Mouse (Mus musculus) kidney, adult 18-20 months (tissue): Measurements from ENCODE around the gene Sbno2.
A peak's percentile ranks its signal among the peaks of the same experiment; 100 is the strongest.
"Not testable (repeated sequence)": the region's sequence is repeated elsewhere in the genome, so short reads cannot be mapped to it uniquely, and the experiment has no call there.

Experiments
- DNase-seq: peaks from one replicate; pipeline ENCODE4 v3.0.0; 2021

Gene Sbno2

DNA sequence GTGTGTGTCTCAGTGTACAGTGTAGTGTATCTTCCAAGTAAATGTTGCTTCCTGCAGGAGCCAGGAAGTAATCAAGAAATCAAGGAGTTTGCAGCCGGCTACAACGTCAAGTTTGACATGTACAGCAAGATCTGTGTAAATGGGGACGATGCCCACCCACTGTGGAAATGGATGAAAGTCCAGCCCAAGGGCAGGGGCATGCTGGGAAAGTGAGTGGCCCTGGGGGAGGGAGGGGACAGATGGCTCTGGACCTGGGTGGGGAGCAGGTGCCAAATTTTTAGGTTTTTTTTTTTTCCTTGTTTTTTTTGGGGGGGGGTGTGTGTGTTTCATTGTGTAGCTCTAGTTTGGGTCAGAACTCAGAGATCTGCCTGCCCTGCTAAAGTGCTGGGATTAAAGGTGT, 50.5 kb downstream of the Sbno2 start:
- not testable (repeated sequence) for DNase-seq

DNA sequence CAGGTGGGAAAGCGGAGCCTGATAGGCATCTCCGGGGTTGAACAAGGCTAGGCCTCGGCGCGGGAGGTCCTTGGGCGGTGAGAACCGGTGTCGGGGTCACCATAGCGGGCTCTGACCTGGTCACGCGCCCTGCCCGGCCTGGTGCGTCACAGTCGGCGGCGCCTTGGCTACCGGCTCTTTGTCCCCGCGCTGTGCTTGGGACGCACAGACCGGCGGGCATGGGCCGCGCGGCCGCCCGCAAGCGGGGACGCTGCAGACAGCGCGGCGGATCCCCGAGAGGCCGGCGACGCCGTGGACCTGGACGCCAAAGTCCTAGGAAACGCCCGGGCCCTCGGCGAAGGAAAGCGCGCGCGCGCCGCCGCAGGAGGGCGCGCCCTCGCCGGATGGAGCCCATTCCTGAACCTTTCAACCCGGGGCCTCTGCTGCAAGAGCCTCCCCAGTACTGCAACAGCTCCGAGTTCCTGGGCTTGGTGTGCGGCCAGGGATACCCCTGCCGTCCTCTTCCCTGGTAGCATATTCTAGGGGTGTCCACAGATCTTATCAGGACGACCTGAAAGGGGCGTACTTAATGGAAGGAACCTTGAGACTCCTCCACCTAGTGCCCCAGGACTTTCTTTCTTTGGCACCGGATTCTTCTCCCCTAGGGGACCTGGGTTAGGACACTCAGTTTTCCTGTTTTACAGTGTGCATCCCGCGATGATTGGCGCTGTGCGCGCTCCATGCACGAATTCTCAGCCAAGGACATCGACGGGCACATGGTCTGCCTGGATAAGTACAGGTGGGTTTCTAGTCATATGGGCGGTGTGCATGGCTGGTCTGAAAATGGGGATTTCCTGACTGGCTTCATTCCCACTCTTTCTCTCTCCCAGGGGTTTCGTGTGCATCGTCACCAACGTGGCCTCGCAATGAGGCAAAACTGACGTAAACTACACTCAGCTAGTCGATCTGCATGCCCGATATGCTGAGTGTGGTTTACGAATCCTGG, 51.2 kb downstream of the Sbno2 start:
- peak; percentile 83 for DNase-seq

DNA sequence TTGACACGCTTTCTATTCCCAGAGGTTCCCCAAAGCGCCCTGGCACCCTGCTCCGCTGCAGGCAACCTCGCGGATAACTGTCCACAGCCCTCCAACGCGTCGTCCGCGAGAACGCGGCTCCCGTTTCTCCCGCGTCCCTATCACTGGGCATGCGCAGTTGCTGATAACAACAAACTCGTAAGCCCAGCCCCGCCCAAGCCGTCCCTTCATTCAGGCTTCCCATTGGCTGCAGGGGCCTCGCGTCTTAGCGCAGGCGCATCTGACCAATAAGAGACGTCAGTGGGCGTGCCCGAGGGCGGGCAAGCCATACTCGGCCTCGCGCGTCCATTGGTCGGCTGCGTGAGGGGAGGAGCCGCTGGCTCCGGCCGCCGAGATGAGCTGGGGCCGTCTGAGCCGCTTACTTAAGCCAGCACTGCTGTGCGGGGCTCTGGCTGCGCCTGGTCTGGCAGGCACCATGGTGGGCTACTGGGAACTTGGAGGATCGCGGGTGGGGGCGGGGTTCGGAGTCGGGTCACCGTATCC, 52.1 kb downstream of the Sbno2 start:
- peak; percentile 100 for DNase-seq

DNA sequence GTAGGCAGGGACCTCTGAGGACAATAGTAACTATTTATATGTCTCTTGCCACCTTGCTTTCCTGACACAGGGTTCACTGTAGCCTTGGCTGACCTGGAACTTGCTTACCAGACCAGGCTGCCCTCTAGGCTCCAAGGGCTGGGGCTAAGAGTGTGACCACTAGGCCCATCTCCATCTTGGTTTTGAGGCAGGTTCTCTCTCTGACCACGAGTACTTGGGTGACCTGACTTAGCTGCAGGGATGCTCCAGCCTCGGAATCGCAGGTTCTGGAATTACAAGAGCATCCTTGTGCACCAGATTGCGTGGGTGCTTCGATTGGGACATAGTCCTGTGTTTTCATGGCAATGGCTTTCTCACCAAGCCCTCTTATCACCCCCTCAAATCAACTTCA, 53.0 kb downstream of the Sbno2 start:
- no peak for DNase-seq

DNA sequence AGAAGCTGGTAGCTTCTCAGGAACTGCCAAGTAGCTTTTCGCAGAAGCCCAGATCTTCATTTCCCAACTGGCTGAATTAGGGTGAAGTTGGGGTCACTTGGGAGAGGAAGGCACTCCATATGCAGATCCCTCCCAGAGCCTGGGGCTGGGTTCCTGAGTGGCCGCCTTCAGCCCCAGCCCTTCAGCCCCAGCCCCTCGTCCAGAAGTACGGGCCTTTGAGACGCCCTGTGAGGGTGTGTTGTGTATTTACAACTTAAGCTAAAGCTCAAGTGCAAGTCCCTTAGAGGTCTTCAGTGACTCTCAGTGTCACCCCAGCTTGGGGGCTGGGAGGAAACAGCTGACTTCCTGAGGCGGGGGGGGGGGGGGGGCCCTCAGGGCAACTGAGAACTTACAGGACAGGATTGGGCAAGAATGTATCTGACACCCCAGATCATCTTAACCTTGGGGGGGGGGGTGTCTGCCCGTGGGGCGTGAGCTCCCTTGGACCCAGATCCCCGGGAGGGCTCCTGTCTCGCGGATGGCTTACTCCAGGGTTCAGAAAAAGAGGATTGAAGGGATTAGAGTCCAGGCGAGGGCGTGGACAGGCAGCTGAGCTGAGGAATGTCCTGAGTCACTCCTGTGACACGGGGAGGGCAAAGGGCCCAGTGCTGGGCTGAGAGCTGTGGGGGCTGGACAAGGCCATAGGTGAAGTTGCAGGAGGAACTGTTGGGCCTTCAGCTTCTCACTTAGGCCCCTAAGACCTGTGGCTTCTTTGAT, 53.6 kb downstream of the Sbno2 start:
- DNase-seq, result peak; percentile 83

DNA sequence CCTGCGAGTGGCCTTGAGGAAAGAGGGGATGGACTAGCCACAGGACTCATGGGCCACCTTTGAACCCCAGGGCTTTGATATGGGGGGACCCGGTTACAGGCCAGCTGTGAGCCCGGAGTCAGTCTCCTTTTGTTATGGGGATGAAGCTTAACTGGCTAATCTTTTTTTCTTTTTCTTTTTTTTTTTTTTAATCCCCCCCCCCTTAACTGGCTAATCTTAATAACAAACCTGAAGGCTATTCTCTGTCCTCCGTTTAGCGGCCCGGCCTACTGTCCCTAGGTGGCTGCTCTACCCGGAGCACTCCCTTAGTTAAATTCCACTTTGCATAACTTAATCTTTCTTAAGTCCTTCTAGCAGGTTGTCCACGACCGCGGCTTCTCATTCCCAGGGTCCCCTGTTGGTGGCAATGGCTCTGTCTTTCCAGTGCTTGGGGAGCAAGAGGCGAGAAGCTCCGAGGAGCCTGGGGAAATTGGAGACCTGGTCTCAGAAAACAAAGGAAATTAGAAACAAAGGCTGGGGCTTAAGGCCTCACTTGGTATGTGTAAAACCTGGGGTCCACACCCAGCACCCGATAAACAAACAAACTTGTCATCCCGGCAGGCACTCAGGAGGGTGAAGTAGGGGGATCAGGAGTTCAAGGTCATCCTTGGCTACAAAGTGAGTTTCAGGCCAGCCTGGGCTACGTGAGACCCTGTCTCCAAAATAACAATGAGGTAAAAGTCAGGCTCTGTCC, 54.3 kb downstream of the Sbno2 start:
- DNase-seq, result peak; percentile 54

DNA sequence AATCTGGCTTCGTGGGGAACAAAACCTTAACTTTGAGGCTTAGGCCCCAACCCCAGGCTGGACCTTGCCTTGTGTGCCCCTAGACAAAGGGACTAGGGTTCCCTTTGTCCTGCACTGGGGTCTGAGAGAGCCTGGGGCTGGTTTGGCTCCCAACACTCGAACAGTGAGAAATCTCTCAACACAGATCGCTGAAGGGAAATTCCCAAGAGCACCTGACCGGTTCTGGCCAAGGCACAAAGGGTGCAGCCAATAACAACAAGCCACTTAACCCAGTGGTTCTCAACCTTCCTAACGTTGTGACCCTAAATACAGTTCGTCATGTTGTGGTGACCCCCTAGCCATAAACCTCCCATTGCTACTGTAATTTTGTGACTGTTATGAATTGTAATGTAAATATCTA, 55.1 kb downstream of the Sbno2 start:
- DNase-seq, result peak; percentile 33

DNA sequence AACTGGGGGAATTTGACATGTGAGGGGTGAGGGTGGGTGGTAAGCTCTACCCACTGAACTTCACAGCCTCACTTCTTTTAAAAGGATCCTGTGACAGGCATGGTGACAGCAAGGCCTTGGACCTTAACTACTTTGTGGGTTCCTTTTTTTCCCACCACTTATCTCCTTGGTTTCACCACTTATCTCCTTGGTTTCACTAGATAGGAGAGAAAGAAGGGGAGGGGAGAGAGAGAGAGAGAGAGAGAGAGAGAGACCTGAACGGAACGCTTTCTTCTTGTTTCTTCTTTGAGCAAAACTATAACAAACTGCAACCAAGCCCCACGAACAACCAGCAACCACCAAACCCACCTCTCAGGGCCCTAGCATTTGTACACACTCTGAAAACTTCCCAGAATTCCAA, 56.5 kb downstream of the Sbno2 start:
- no peak for DNase-seq

DNA sequence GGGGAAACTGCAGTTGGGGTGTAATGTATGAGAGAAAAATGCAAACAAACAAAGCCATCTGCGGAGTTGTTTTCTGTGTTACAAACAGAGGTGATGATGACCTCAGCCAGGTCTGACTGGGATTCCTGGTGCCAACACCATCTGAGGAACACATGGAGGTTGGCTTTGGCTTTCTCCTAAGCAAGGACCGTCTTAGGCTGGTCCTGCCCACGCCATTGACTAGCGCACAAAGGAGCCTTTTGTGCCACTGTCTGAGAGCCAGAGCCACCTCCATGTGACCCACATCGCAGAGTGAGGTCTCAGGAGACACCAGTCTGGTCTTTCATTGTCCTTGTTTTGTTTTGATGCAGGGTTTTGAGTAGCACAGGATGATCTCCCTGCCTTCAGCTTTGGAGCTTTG, 57.0 kb downstream of the Sbno2 start:
- DNase-seq, result no peak

DNA sequence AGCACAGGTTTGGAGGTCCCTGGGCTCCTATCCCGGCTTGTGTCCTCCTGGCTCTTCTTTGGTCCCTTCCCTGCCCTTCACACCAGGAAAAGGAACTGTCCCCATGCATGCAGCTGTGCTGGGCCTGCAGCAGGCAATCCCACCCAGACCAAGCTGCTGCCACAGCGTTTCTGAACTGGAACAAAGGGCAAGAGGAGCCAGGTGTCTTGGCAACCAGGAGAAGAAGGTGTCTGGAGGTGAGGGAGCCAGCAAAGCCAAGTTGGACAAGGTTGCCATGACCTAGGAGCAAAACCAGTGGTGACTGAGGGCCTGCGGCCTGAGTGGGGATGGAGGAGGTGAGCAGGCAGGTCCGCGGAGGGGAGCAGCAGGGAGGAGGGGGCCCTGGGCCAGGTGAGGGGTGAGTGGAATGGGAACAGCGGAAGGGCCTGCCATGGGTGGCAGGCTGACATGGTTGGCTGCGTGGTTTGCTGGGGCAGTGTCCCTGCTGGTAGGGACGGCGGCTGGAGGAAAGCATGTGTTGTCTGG, 58.3 kb downstream of the Sbno2 start, which contains the start of gene Gpx4:
TSS of gene Gpx4 (plus strand) at position 126 of the 525 bp plus-strand sequence.
- no peak for DNase-seq

DNA sequence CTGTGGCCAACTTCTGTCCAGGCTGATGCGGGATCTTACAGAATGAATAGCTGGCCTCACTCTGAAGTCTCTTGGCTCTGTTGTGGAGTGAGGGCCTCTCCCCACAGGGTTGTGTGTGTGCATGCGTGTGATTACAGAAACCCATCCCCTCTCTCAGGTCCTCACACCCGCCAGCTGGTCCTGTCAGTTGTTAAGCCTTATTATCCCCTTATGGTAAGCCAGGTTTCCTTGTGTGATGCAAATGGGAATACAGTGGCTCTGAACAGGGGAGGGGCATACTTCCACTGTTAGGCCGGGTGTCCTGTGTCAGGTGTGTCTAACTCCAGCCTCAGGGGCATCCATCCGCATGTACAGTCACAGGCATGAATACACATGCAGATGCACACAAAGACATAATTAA, 59.6 kb downstream of the Sbno2 start:
- DNase-seq, result no peak

DNA sequence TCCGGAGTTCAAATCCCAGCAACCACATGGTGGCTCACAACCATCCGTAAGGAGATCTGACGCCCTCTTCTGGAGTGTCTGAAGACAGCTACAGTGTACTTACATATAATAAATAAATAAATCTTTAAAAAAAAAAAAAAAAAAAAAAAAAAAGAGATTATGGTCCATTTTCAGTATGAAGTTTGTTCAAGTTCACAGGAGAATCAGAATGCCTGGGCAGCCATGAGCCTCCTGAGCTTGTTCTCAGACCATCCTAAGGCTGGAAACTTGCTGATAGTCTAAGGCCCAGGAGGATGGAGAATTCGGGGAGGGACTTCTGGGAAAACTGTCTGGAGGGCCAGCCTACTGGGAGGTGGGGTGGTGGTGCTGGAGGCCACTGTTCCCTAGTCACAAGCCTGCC, 60.0 kb downstream of the Sbno2 start:
- not testable (repeated sequence) for DNase-seq

DNA sequence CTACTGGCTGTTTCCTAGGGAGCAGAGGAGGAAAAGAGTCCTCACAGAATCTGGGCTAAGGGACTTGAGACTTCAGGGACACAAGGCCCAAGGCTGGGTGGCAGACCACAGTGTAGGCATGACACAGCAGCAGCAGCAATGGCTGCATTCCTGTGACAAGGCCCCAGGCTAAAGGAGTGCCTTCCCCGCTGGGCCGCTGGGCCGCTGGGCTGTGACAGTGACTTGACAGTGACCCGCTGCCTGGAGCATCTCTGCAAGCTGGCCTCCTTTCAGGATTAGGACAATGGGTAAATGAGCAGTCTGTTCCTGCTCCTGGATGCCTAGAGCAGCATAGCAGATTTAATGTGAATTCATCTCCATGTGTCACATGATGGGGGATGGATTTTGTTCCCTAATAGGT, 61.3 kb downstream of the Sbno2 start:
- DNase-seq, result no peak

DNA sequence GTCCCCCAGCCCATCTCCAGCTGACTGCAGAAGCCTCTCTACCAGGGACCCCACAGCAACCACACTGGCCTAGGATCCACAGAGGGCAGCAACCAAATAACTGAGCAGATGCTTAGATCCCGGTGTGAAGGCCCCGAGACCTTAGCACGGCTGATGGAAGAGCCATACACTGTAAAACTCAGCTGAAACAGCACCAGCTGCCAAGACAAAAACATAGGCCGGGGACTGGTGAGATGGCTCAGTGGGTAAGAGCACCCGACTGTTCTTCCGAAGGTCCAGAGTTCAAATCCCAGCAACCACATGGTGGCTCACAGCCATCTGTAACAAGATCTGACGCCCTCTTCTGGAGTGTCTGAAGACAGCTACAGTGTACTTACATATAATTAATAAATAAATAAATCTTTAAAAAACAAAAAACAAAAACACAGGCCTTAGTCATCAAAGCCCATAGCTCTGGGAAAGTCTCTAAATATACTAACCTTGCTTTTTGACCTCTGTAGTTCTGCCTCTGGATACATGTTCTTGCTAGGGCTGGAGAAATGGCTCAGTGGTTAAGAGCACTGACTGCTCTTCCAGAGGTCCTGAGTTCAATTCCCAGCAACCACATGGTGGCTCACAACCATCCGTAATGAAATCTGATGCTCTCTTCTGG, 63.8 kb downstream of the Sbno2 start:
- not testable (repeated sequence) for DNase-seq

DNA sequence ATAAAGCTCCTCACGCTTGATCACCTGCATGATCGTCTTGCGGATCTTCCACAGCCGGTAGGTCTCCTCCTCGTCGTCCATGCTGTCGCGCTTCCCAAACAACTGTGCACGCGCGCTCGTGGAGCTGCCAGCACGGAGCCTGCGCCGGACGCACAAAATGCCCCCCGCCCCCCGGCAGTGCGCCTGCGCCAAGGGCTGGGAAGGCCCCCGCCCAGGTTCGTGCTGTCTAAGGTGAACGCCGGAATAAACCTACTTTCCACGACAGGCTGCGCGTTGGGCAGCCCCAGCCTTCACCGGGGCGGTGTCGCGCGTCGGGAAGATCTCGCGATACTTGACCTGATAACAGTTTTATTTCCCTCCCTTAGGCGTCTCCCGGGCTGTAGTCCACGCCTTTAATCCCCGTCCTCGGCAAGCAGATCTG, 65.8 kb downstream of the Sbno2 start, which contains the start of gene Polr2e:
TSS of gene Polr2e (minus strand) at position 237 of the 421 bp plus-strand sequence.
- DNase-seq, result peak; percentile 98

DNA sequence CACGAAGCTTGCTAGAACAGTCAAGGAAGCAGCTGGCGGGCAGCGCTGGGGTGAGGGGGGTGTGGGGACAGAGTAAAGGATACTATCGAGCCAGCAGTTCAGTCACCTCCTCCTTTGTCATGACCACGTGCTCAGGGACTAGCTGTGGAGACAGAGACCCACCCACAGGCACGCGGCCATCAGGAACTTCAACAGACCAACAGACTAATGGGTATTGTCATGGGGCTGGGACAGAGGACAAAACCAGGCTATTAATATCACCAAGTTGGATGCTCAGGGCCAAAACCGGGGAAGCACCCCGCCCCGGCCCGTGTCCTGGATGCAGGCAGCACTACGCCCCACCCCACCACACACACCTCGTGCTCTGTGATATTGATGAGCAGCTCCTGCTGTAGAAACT, 68.5 kb downstream of the Sbno2 start:
- no peak for DNase-seq

DNA sequence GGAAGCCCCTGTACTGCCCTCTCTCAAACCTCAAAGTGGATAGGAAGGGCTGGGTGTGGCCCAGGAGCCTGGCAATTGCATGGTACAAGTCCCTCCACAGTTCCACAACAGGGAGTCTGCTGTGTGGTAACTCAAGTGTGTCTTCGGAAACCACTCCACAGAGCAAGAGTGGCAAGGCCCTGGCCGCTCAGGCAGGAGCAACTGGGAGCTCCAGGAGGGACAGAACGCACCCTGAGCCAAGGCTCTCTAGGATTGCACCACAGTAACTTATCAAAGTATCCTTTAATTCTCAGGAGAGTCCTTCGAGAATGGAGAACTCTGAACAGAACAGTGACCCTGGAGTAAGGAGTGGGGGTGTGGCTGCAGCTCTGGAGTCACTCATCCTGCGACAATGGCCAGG, 69.7 kb downstream of the Sbno2 start:
- DNase-seq, result no peak

DNA sequence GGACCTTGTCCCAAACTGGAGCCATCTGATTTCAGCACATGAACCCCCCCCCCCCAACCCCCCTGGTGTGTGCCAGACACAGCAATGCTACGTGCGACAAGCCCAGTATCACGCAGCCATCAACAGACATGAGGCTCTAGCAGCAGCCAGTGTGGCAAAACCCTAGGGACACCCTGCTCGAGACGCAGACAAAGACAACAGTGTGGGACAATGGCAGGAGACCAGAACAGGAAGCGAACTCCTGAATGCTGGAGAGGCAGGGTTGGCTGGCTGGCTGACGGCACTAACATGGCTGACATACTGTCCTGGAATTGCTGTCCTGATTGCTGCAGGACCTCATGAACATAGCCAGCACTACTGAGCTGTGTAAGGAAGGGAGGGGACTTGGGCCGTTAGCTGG, 70.2 kb downstream of the Sbno2 start:
- DNase-seq, result no peak

DNA sequence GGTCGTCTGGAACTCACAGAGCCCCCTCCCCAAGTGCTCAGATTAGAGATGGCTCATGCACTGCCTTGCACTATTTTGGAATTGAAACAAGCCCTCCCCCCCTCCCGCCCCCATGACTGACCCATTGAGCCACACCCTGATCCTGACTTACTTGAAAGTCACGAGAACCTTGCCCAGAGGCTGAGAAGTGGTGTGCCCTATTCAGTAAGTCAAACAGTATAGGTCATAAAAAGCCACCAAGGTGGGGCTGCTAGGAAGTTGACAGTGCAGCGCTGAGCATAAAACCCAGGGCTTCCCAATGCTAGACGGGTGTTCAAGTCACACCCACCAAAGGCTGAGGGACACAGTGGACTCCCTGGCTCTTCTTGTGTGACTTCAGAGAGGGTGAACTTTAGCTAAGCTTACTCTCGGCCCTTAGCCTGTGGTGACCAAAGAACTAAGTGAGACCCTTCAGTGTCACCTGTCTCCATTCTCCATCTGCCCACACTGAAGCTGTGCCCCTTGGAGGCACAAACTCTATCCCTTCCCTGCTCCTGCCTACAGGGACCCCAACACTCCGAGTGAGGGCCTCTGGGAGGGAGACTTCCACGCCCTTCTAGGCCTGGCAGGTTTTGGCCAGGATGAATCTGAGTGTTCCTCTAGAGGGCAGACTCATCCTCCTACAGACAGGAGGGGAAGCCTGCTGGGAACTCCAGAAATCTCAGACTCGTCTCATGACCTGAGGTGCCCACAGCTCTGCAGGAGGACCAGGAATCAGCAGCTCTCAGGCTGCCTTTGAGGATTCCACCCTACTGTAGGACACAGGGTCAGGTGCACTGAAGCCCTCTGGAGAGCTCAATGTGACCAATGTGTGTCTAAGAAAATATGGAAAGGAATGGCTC, 71.6 kb downstream of the Sbno2 start:
- DNase-seq, result peak; percentile 56

DNA sequence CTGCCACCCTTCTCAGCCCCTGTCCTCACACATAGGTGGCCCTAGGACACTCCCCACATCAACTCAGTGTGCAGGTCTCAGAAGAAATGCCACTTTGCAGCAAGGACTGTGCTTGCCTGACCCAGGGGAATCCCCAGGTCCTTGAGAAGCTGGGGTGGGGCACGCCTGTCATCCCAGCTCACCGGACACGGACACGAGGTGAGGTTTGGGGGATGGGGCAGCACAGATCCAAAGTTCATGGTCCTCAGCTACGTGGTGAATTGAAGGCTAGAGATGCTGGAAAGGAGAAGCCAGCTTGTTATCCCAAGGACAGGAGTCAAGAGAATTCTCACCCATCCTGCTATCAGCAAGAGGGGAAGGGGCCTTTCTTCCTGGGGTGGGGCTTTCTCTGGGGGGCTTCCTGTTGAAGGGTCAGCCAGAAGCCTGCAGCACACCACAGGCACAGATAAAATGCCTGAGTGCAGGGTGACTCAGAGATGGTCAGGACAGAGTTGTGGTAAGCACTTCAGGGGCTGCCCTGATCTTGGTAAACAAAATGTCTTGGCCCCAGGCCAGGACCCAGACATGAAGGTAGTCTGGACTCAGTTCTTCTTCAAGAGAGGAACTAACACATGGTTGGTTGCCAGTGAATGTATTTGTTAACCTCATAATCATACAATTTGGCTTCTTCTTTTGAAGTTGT, 72.4 kb downstream of the Sbno2 start:
- DNase-seq, result peak; percentile 39
